Comparison of ENCODE assay signal across 8 mouse cellular contexts in the genomic region with DNA sequence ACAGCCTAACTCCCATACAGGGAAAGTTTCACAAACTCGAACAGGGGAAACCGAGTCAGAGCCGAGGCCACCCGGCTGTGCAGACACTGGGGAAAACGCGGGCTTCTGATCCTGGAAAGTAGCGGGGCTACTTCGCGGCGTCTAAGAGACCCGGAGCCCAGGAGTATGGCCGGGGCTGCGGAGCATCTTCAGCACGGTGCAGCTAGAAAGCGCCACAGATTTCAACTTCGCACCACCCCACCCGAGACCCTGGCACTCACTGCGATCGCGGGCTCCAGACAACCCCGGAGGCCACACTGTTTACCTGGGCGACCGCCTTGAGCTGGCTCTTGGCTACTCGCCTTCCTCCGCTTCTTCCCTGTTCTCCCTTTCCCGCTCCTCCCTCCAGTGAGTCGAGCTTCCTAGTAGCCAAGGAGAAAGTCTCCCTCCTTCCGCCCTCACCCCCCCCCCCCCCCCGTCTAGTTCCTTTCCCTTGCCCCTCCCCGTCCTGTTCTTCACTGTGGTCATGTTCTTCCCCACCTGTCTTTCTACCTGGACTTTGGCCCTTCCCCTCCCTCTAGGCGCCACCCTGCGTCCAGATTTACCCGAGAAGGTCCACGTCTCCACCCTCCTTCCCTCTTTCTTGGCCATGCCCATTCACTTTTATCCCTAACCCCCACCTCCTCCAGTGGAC. TPM values are rescaled to one million over a fixed set of nuclear protein-coding genes. Genes with fewer than 3 reads are reported as not detected.
DNase-seq lines count a peak whose midpoint lies in the region; ATAC-seq lines count a peak whose summit lies in the region.

A gene (minus strand): TSS at position 376 of the 673 bp plus-strand sequence.

- no peaks in the 10 kb centered on the region for H3K36me3 ChIP-seq in lung, embryonic 15.5 days
- H3K36me3 ChIP-seq in forebrain, embryonic 14.5 days (ENCODE audit: control insufficient read depth, insufficient read depth, low read length) = no peaks in the 10 kb centered on the region
- no peaks in the 10 kb centered on the region for H3K36me3 ChIP-seq in liver, embryonic 11.5 days (ENCODE audit: control insufficient read depth, insufficient read depth, low read length)
- no peaks in the 10 kb centered on the region for H3K36me3 ChIP-seq in stomach, embryonic 15.5 days

- H3K27me3 ChIP-seq in lung, embryonic 15.5 days = peaks cover 62% of the 10 kb centered on the region
- H3K27me3 ChIP-seq in forebrain, embryonic 14.5 days (replicated peaks; ENCODE audit: control insufficient read depth, insufficient read depth, low read length) = peaks cover 32% of the 10 kb centered on the region
- H3K27me3 ChIP-seq in liver, embryonic 11.5 days (replicated peaks; ENCODE audit: control insufficient read depth, insufficient read depth, low read length) = peaks cover 61% of the 10 kb centered on the region
- H3K27me3 ChIP-seq in stomach, embryonic 15.5 days (replicated peaks) = peaks cover 23% of the 10 kb centered on the region

- ATAC-seq in lung, embryonic 15.5 days (ENCODE audit: borderline replicate concordance, extremely low read depth, low FRiP score, low TSS enrichment) = 0 out of 2 replicates have a peak, but pooled peaks have one; percentile 25
- no peak for ATAC-seq in forebrain, embryonic 14.5 days
- ATAC-seq in liver, embryonic 11.5 days (replicated peaks; ENCODE audit: low FRiP score) = no peak
- peak; percentile 57 for ATAC-seq in stomach, embryonic 15.5 days (ENCODE audit: insufficient read depth, low FRiP score, low read depth)

- WGBS in lung, embryonic 15.5 days = 12% methylated on average over 33 of the region's 34 CpGs
- 19% methylated on average over 31 of the region's 34 CpGs for WGBS in forebrain, embryonic 14.5 days
- WGBS in liver, embryonic 11.5 days = 13% methylated on average over 32 of the region's 34 CpGs
- 12% methylated on average over 33 of the region's 34 CpGs for WGBS in stomach, embryonic 15.5 days

- no peaks in the 10 kb centered on the region for H3K9me3 ChIP-seq in lung, embryonic 15.5 days
- no peaks in the 10 kb centered on the region for H3K9me3 ChIP-seq in forebrain, embryonic 14.5 days (replicated peaks; ENCODE audit: control insufficient read depth, low read length)
- no peaks in the 10 kb centered on the region for H3K9me3 ChIP-seq in liver, embryonic 11.5 days (ENCODE audit: control insufficient read depth, low read length)
- H3K9me3 ChIP-seq in stomach, embryonic 15.5 days = no peaks in the 10 kb centered on the region

- peak within 1 kb of the TSS; percentile 31 for H3K4me3 ChIP-seq in lung, embryonic 15.5 days
- H3K4me3 ChIP-seq in forebrain, embryonic 14.5 days (ENCODE audit: low read depth, low read length) = no peak within 1 kb of the TSS
- H3K4me3 ChIP-seq in liver, embryonic 11.5 days (ENCODE audit: low read depth, low read length) = peak within 1 kb of the TSS; percentile 29
- H3K4me3 ChIP-seq in stomach, embryonic 15.5 days (replicated peaks) = peak within 1 kb of the TSS; percentile 36

- peaks cover 7% of the 10 kb centered on the region for H3K4me1 ChIP-seq in lung, embryonic 15.5 days
- no peaks in the 10 kb centered on the region for H3K4me1 ChIP-seq in forebrain, embryonic 14.5 days (ENCODE audit: control insufficient read depth, insufficient read depth, low read length)
- peaks cover 20% of the 10 kb centered on the region for H3K4me1 ChIP-seq in liver, embryonic 11.5 days (replicated peaks; ENCODE audit: control insufficient read depth, insufficient read depth, low read length)
- peaks cover 23% of the 10 kb centered on the region; the same call in 1 of the 2 replicates for H3K4me1 ChIP-seq in stomach, embryonic 15.5 days

- H3K27ac ChIP-seq in lung, embryonic 15.5 days = no peak within 1 kb of the TSS
- no peak within 1 kb of the TSS for H3K27ac ChIP-seq in forebrain, embryonic 14.5 days (ENCODE audit: low read depth, low read length)
- H3K27ac ChIP-seq in liver, embryonic 11.5 days (ENCODE audit: low read depth, low read length) = peak within 1 kb of the TSS; percentile 52; the same call in 1 of the 2 replicates
- H3K27ac ChIP-seq in stomach, embryonic 15.5 days = peak within 1 kb of the TSS; percentile 72; the same call in 1 of the 2 replicates

- no peak for DNase-seq in lung, postnatal 25 days (ENCODE audit: low spot score)
- DNase-seq in forebrain, embryonic 14.5 days (ENCODE audit: low spot score) = no peak
- no peak for DNase-seq in liver, embryonic 11.5 days (ENCODE audit: low spot score)
- no peak for DNase-seq in embryo, embryonic 10.5 days (ENCODE audit: low spot score)
- DNase-seq in urinary bladder, postnatal 14 days (ENCODE audit: low spot score) = no peak
- DNase-seq in spleen, postnatal 36 days (ENCODE audit: low spot score in 2 of 2) = no peak

- H3K4me2 ChIP-seq in lung, embryonic 15.5 days = peak within 1 kb of the TSS; percentile 59
- H3K4me2 ChIP-seq in forebrain, embryonic 14.5 days (ENCODE audit: low read length) = peak within 1 kb of the TSS; percentile 7; the same call in 1 of the 2 replicates
- peak within 1 kb of the TSS; percentile 61 for H3K4me2 ChIP-seq in liver, embryonic 11.5 days
- peak within 1 kb of the TSS; percentile 58 for H3K4me2 ChIP-seq in stomach, embryonic 15.5 days

- H3K9ac ChIP-seq in lung, embryonic 15.5 days = no peak within 1 kb of the TSS
- no peak within 1 kb of the TSS for H3K9ac ChIP-seq in forebrain, embryonic 14.5 days (ENCODE audit: low read length)
- peak within 1 kb of the TSS; percentile 50; the same call in 1 of the 2 replicates for H3K9ac ChIP-seq in liver, embryonic 11.5 days (ENCODE audit: low read depth, low read length)
- 0 out of 2 replicates have a peak within 1 kb of the TSS, but pooled peaks have one; percentile 10 for H3K9ac ChIP-seq in stomach, embryonic 15.5 days

RNA-seq across cellular contexts. Expression of the gene that starts here (rescaled TPM):
- 3.3 and 3.6 TPM in 2 replicates for polyA plus RNA-seq in lung, embryonic 15.5 days (2015; fragmentation: Nextera tagmentation; extraction: Ambion mirVana)
- polyA plus RNA-seq in forebrain, embryonic 14.5 days (2014; fragmentation: Nextera tagmentation; extraction: Ambion mirVana) = 0.10 and 0.22 TPM in 2 replicates
- 2.1 and 2.9 TPM in 2 replicates for polyA plus RNA-seq in liver, embryonic 11.5 days (2014; fragmentation: Nextera tagmentation; extraction: Ambion mirVana)
- polyA plus RNA-seq in stomach, embryonic 15.5 days (2015; fragmentation: Nextera tagmentation; extraction: Ambion mirVana) = 10.4 and 12.2 TPM in 2 replicates

Comparison
In these comparisons a context has a peak if more than half of its experiments do, and no peak if none do; other contexts are left out.
1. ATAC-seq: peak in lung, embryonic 15.5 days (single experiment) and stomach, embryonic 15.5 days (single experiment); none in forebrain, embryonic 14.5 days (single experiment) and liver, embryonic 11.5 days (single experiment).
2. H3K27ac ChIP-seq: peak in liver, embryonic 11.5 days (single experiment) and stomach, embryonic 15.5 days (single experiment); none in lung, embryonic 15.5 days (single experiment) and forebrain, embryonic 14.5 days (single experiment).
3. H3K4me2 ChIP-seq: peak in every context shown above with its lines; median percentile 61 in liver, embryonic 11.5 days; 59 in lung, embryonic 15.5 days; 58 in stomach, embryonic 15.5 days; 7 in forebrain, embryonic 14.5 days.
4. H3K9ac ChIP-seq: peak in liver, embryonic 11.5 days (single experiment) and stomach, embryonic 15.5 days (single experiment); none in lung, embryonic 15.5 days (single experiment) and forebrain, embryonic 14.5 days (single experiment).